Mouse (Mus musculus) intestine, embryonic 15.5 days (tissue): ENCODE measurements around the gene Fundc2. TPM values are rescaled to one million over a fixed set of nuclear protein-coding genes. Genes with fewer than 3 reads are reported as not detected.

Source experiments
- polyA plus RNA-seq: library from polyadenylated mRNA; unstranded; fragments of >200 nt; fragmentation: Nextera tagmentation; extraction: Ambion mirVana; gene quantifications from 2 replicates; pipeline ENCODE4 v1.2.1, GENCODE M21; 2015

Gene Fundc2
- polyA plus RNA-seq, 1 experiment from 2014 or later, result 81.7 TPM

Other genes starting within 250 kb of the Fundc2 start
- not detected in 2 replicates for gene Smim9, start 218.6 kb upstream of the Fundc2 start, polyA plus RNA-seq
- 0.77 and 1.4 TPM in 2 replicates for gene F8, start 216 bp downstream of the Fundc2 start, polyA plus RNA-seq
- gene Cmc4, start 34.2 kb downstream of the Fundc2 start, polyA plus RNA-seq, result 19.4 and 22.1 TPM in 2 replicates
- 7.5 and 8.0 TPM in 2 replicates for gene Mtcp1, start 34.2 kb downstream of the Fundc2 start, polyA plus RNA-seq
- 70.5 and 72.3 TPM in 2 replicates for gene Brcc3, start 34.2 kb downstream of the Fundc2 start, polyA plus RNA-seq
- 138 and 166 TPM in 2 replicates for gene Vbp1, start 131.9 kb downstream of the Fundc2 start, polyA plus RNA-seq
- 1.9 and 2.1 TPM in 2 replicates for gene Rab39b, start 195.8 kb downstream of the Fundc2 start, polyA plus RNA-seq